Mouse (Mus musculus) intestine, embryonic 14.5 days (tissue): ENCODE results near the gene Ptprn2. TPM values are rescaled to one million over a fixed set of nuclear protein-coding genes. Genes with fewer than 3 reads are reported as not detected.
A peak's percentile ranks its signal among the peaks of the same experiment; 100 is the strongest.

Source experiments
- ATAC-seq: fragments of 200-750 bp; cut with Nextera tagmentation; replicated peaks from 2 replicates; pipeline ENCODE4 v1.8.0; 2017; ENCODE audit warnings: low read depth, moderate number of reproducible peaks, moderate TSS enrichment, moderate library complexity; ENCODE audit not compliant: low FRiP score, low TSS enrichment
- DNase-seq: peaks from one replicate; pipeline ENCODE4 v3.0.0-alpha.2; 2018; ENCODE audit warnings: low spot score
- H3K27ac ChIP-seq: fragments of 300-500 bp; sonication (generic); 2 replicates; pipeline ENCODE4 v1.5.1; 2014; ENCODE audit warnings: low read depth, mild to moderate bottlenecking, control low read depth
- H3K27me3 ChIP-seq: fragments of 300-500 bp; sonication (generic); replicated peaks from 2 replicates; pipeline ENCODE4 v1.6.1; 2014; ENCODE audit warnings: low read length, control low read depth; ENCODE audit not compliant: control insufficient read depth, insufficient read depth
- H3K36me3 ChIP-seq: fragments of 300-500 bp; sonication (generic); 2 replicates; pipeline ENCODE4 v1.6.1; 2014; ENCODE audit warnings: low read length, control low read depth; ENCODE audit not compliant: control insufficient read depth, insufficient read depth
- H3K4me1 ChIP-seq: fragments of 300-500 bp; sonication (generic); replicated peaks from 2 replicates; pipeline ENCODE4 v1.6.1; 2014; ENCODE audit warnings: low read length, control low read depth, mixed read lengths; ENCODE audit not compliant: control insufficient read depth, insufficient read depth
- H3K4me2 ChIP-seq: fragments of 300-500 bp; sonication (generic); 2 replicates; pipeline ENCODE4 v1.6.1; 2014; ENCODE audit warnings: low read length
- H3K4me3 ChIP-seq: fragments of 300-500 bp; sonication (generic); 2 replicates; pipeline ENCODE4 v1.5.1; 2014; ENCODE audit warnings: low read depth, low read length, control low read depth, mixed read lengths
- H3K9ac ChIP-seq: fragments of 300-500 bp; sonication (generic); 2 replicates; pipeline ENCODE4 v1.6.1; 2014; ENCODE audit warnings: mild to moderate bottlenecking, low read length
- H3K9me3 ChIP-seq: fragments of 300-500 bp; sonication (generic); 2 replicates; pipeline ENCODE4 v1.6.1; 2016; ENCODE audit warnings: low read length, control low read depth; ENCODE audit not compliant: control insufficient read depth
- WGBS: fragments of 180-500 bp; shearing (Covaris S2); extraction: QIAGEN DNeasy Blood & Tissue Kit; methylation state at CpG from one replicate; pipeline ENCODE4 v1.1.7; 2014; 5-methylcytosine and 5-hydroxymethylcytosine counted together
- polyA plus RNA-seq: library from polyadenylated mRNA; unstranded; fragments of >200 nt; fragmentation: Nextera tagmentation; extraction: Ambion mirVana; gene quantifications from 2 replicates; pipeline ENCODE4 v1.2.1, GENCODE M21; 2014

Ptprn2 gene
- polyA plus RNA-seq, 1 experiment from 2014 or later = 2.0 TPM

DNA sequence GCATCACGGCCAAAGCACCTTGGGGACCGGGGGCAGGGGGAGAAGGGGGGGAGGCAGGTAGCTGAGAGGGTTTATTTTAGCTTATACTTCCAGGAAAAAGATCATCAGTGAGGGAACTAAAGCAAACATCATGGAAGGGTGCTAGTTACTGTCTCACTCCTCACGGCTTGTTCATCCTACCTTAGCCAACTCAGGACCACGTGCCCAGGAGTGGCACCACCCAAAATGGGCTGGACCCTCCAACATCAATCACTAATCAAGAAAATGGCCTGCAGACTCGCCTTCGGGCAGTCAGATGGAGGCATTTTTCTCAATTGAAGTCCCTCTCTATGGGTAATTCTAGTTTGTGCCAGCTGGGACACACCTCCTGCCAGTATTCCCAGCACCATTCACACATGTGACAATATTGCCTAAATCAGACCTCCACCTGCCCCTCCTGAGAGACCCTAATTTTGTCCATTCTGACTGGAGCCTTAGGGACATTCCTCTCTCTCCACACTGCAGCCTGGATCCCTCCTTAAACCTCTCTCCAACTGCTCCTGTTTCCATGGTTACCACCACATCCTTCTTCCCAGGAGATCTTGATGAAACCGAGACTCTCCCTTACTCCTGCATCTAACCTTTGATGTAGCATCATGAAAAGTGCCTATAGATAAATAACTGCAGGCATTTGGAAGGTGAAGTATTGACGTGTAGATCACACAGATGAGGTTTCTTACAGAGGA lies 482.9 kb downstream of the Ptprn2 start:
- Histone ChIP-seq H3K9ac (no peak overlapping the region), H3K4me2 (no peak overlapping the region), H3K9me3 (no peaks in the 10 kb centered on the region), H3K4me1 (no peaks in the 10 kb centered on the region), H3K27me3 (no peaks in the 10 kb centered on the region), H3K27ac (no peak overlapping the region), H3K4me3 (no peak overlapping the region), H3K36me3 (no peaks in the 10 kb centered on the region)
- WGBS = 68% methylated on average over 8 of the region's 8 CpGs
- DNase-seq (no peak), ATAC-seq (no peak)

- WGBS = 68% methylated on average over 5 of the region's 5 CpGs
- H3K9me3 ChIP-seq = no peaks in the 10 kb centered on the region
- no peak overlapping the region for H3K4me2 ChIP-seq
- ATAC-seq = no peak
- no peak overlapping the region for H3K9ac ChIP-seq
- no peaks in the 10 kb centered on the region for H3K27me3 ChIP-seq
- no peak overlapping the region for H3K27ac ChIP-seq
- no peaks in the 10 kb centered on the region for H3K4me1 ChIP-seq
- peak; percentile 43 for DNase-seq
- no peaks in the 10 kb centered on the region for H3K36me3 ChIP-seq
- no peak overlapping the region for H3K4me3 ChIP-seq
These were observed 490.0 kb downstream of the Ptprn2 start for GRCm38 (mm10) chr12:116975547-116975946.

DNA sequence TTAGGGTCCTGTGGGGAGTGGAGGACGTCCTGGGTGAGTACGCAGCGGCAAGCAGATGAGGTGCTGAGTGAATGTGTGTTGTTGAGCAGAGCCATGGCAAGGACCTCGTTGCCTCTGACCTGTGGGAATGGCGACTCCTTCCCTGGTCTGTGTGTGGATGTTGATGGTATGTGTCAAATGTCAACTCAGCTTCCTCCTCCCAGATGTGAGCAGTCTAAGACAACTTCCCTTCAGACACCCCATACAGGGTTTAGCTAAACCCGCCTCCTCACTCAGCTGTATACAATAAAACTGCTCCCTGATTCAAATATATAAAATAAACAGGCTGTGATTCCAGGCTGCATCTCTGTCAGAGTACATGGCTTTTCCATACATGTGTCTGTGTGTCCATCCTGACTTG lies 491.5 kb downstream of the Ptprn2 start:
- no peak overlapping the region for H3K27ac ChIP-seq
- H3K9ac ChIP-seq = no peak overlapping the region
- no peaks in the 10 kb centered on the region for H3K27me3 ChIP-seq
- no peaks in the 10 kb centered on the region for H3K36me3 ChIP-seq
- ATAC-seq (no peak), DNase-seq (peak; percentile 39)
- H3K4me2 ChIP-seq = no peak overlapping the region
- no peaks in the 10 kb centered on the region for H3K9me3 ChIP-seq
- 55% methylated on average over 6 of the region's 6 CpGs for WGBS
- H3K4me1 ChIP-seq = no peaks in the 10 kb centered on the region
- no peak overlapping the region for H3K4me3 ChIP-seq

DNA sequence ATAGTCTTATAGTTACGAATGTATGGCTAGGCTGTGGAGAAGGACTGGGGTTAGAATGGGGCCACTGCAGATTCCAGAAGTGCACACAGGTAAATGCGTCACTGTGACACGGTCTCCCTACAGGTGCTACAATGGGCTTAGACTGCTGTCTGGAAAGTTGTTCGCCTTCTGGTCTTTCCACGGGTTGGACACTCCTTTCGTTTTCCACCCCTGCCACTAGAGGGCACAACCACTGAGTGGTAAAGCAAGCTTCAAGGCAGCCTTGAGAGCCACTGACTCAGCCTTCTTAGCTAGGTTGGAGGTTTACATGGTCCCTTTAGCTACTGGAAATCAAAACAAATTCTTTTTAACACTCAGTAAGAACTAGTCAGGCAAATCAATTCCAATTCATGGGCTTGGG lies 492.7 kb downstream of the Ptprn2 start:
- Histone ChIP-seq H3K36me3 (no peaks in the 10 kb centered on the region), H3K27ac (no peak overlapping the region), H3K4me1 (no peaks in the 10 kb centered on the region), H3K9me3 (no peaks in the 10 kb centered on the region), H3K9ac (no peak overlapping the region), H3K4me3 (no peak overlapping the region), H3K4me2 (no peak overlapping the region), H3K27me3 (no peaks in the 10 kb centered on the region)
- DNase-seq (peak; percentile 25), ATAC-seq (no peak)
- WGBS = 84% methylated on average over 6 of the region's 6 CpGs

GRCm38 (mm10) chr12:116981315-116981714 lies 495.8 kb downstream of the Ptprn2 start:
- no peak for ATAC-seq
- Histone ChIP-seq H3K27me3 (no peaks in the 10 kb centered on the region), H3K4me2 (no peak overlapping the region), H3K4me1 (no peaks in the 10 kb centered on the region), H3K4me3 (no peak overlapping the region), H3K27ac (no peak overlapping the region), H3K9ac (no peak overlapping the region), H3K36me3 (no peaks in the 10 kb centered on the region), H3K9me3 (no peaks in the 10 kb centered on the region)
- WGBS = 89% methylated on average over 1 of the region's 1 CpGs
- no peak for DNase-seq

DNA sequence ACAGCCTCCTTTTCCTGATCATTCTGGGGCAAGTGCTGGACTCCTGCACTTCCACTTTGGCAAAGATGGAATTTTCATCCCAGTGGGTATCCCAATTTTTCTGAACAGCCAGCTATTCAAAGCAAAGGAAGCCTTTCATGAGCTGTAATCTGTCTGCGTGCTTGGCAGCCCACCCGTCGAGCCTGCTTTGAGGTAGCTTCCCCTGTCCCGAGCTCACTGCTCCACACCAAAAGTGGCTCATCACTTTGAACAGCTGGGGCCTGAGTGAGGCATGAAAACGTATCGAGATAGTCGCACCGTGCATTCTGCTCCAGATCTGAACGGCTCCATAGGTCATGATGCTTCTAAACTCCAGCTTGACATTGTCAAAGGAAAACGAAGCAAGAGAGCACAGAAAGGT lies 503.6 kb downstream of the Ptprn2 start:
- Histone ChIP-seq H3K4me3 (no peak overlapping the region), H3K27me3 (no peaks in the 10 kb centered on the region), H3K27ac (no peak overlapping the region), H3K36me3 (no peaks in the 10 kb centered on the region), H3K9me3 (no peaks in the 10 kb centered on the region), H3K9ac (no peak overlapping the region), H3K4me1 (no peaks in the 10 kb centered on the region), H3K4me2 (no peak overlapping the region)
- DNase-seq (no peak), ATAC-seq (no peak)
- WGBS = 74% methylated on average over 10 of the region's 10 CpGs

GRCm38 (mm10) chr12:117001546-117002148 lies 516.1 kb downstream of the Ptprn2 start:
- no peak overlapping the region for H3K4me3 ChIP-seq
- H3K4me1 ChIP-seq = no peaks in the 10 kb centered on the region
- H3K27ac ChIP-seq = no peak overlapping the region
- no peak for DNase-seq
- H3K36me3 ChIP-seq = no peaks in the 10 kb centered on the region
- no peaks in the 10 kb centered on the region for H3K9me3 ChIP-seq
- no peaks in the 10 kb centered on the region for H3K27me3 ChIP-seq
- ATAC-seq = no peak
- no peak overlapping the region for H3K9ac ChIP-seq
- H3K4me2 ChIP-seq = no peak overlapping the region
- WGBS = 81% methylated on average over 2 of the region's 2 CpGs

GRCm38 (mm10) chr12:117016753-117017595 lies 531.5 kb downstream of the Ptprn2 start:
- ATAC-seq = no peak
- no peaks in the 10 kb centered on the region for H3K27me3 ChIP-seq
- DNase-seq = no peak
- no peak overlapping the region for H3K4me2 ChIP-seq
- H3K36me3 ChIP-seq = no peaks in the 10 kb centered on the region
- no peak overlapping the region for H3K9ac ChIP-seq
- WGBS = 73% methylated on average over 15 of the region's 15 CpGs
- H3K4me3 ChIP-seq = no peak overlapping the region
- no peak overlapping the region for H3K27ac ChIP-seq
- no peaks in the 10 kb centered on the region for H3K4me1 ChIP-seq
- no peaks in the 10 kb centered on the region for H3K9me3 ChIP-seq
